Mouse (Mus musculus) hindbrain, embryonic 13.5 days (tissue): ENCODE measurements around the gene Pcolce2. TPM values are rescaled to one million over a fixed set of nuclear protein-coding genes. Genes with fewer than 3 reads are reported as not detected.
"Not testable (repeated sequence)": the region's sequence is repeated elsewhere in the genome, so short reads cannot be mapped to it uniquely, and the experiment has no call there.

Experiments
- ATAC-seq: fragments of 200-750 bp; cut with Nextera tagmentation; 2 replicates; pipeline ENCODE4 v1.8.0; 2017; ENCODE audit warnings: moderate TSS enrichment; ENCODE audit not compliant: low FRiP score
- H3K27ac ChIP-seq: fragments of 300-500 bp; sonication (generic); 2 replicates; pipeline ENCODE4 v1.5.1; 2015; ENCODE audit warnings: inconsistent platforms, mild to moderate bottlenecking, moderate library complexity
- H3K27me3 ChIP-seq: fragments of 300-500 bp; sonication (generic); 2 replicates; pipeline ENCODE4 v1.6.1; 2015; ENCODE audit warnings: mild to moderate bottlenecking, inconsistent platforms
- H3K36me3 ChIP-seq: fragments of 300-500 bp; sonication (generic); 2 replicates; pipeline ENCODE4 v1.6.1; 2015; ENCODE audit warnings: mild to moderate bottlenecking, inconsistent platforms
- H3K4me1 ChIP-seq: fragments of 300-500 bp; sonication (generic); replicated peaks from 2 replicates; pipeline ENCODE4 v1.6.1; 2015; ENCODE audit warnings: inconsistent platforms
- H3K4me2 ChIP-seq: fragments of 300-500 bp; sonication (generic); 2 replicates; pipeline ENCODE4 v1.6.1; 2015; ENCODE audit warnings: inconsistent platforms, mild to moderate bottlenecking, moderate library complexity
- H3K4me3 ChIP-seq: fragments of 300-500 bp; sonication (generic); 2 replicates; pipeline ENCODE4 v1.5.1; 2015; ENCODE audit warnings: mild to moderate bottlenecking, inconsistent platforms
- H3K9ac ChIP-seq: fragments of 300-500 bp; sonication (generic); 2 replicates; pipeline ENCODE4 v1.6.1; 2015; ENCODE audit warnings: mild to moderate bottlenecking, inconsistent platforms
- H3K9me3 ChIP-seq: fragments of 300-500 bp; sonication (generic); 2 replicates; pipeline ENCODE4 v1.6.1; 2016; ENCODE audit warnings: inconsistent platforms
- WGBS: fragments of 180-500 bp; shearing (Covaris S2); methylation state at CpG from one replicate; pipeline ENCODE4 v1.1.7; 2015; 5-methylcytosine and 5-hydroxymethylcytosine counted together
- polyA plus RNA-seq: library from polyadenylated mRNA; unstranded; fragments of >200 nt; fragmentation: Nextera tagmentation; extraction: Ambion mirVana; gene quantifications from 2 replicates; pipeline ENCODE4 v1.2.1, GENCODE M21; 2015

Gene Pcolce2
- polyA plus RNA-seq, 1 experiment from 2014 or later = 3.6 TPM

DNA sequence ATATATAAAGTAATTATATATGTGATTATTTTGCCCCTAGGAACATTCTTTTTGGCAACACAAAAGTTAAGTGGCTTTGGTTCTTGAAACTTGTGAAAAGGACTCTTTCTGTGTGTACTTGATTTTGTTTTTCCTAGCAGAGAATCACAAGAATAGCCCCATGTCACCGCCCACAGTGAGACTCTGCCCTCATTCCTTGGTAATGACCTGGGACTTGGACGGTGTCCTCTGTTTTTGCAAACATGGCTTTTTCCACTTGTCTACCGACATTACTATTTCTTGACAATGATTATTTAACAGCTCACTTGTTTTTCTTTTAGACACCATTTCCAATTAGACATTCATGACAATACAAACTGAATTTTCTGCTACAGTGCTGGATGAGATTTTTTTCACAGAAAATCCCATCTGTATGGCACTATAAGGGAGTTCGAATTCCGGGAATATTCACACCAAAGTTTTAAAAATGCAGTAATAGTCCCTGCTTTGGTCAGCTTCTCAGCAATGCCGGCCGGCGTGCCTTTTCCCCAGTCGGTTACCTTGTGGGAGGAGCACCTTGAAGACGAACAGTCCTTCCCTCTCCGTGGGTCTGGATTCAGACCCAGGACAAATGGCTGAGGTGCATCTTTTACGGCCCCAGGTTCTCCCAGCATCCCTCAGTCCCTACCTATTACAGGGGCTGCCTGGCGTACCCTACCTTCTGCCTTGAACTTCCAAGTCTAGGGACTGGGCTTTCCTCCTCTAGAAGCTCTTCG is 22.4 kb upstream of the Pcolce2 start:
- WGBS = 79% methylated on average over 14 of the region's 14 CpGs
- Histone ChIP-seq H3K27me3 (no peaks in the 10 kb centered on the region), H3K4me2 (no peak overlapping the region), H3K9ac (no peak overlapping the region), H3K36me3 (no peaks in the 10 kb centered on the region), H3K4me3 (no peak overlapping the region), H3K4me1 (peaks cover 5% of the 10 kb centered on the region; the same call in 1 of the 2 replicates), H3K9me3 (no peaks in the 10 kb centered on the region), H3K27ac (no peak overlapping the region)
- ATAC-seq = no peak

DNA sequence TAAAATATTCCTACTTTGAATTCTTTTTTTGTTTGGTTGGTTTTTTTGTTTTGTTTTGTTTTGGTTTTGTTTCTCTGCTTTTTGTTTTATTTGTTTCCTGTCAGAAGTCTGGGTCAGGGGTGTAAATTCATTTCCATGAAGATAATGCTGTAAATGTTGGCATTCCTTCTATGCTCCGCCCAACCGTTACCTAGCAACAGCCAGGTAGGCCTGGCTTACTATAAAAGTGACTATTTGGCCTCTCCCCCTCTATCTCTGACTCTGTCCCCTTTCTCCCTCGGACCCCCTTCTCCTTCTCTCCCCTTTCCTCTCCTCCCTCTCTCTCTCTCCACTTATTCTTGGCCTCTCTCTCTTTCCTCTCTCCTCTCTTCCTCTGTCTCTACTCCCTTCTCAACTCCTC is 21.4 kb upstream of the Pcolce2 start:
- H3K27me3 ChIP-seq = no peaks in the 10 kb centered on the region
- H3K9ac ChIP-seq = no peak overlapping the region
- H3K4me1 ChIP-seq = peaks cover 5% of the 10 kb centered on the region; the same call in 1 of the 2 replicates
- no peak overlapping the region for H3K4me3 ChIP-seq
- H3K27ac ChIP-seq = no peak overlapping the region
- no peaks in the 10 kb centered on the region for H3K9me3 ChIP-seq
- no peaks in the 10 kb centered on the region for H3K36me3 ChIP-seq
- no peak for ATAC-seq
- 81% methylated on average over 3 of the region's 3 CpGs for WGBS
- no peak overlapping the region for H3K4me2 ChIP-seq

DNA sequence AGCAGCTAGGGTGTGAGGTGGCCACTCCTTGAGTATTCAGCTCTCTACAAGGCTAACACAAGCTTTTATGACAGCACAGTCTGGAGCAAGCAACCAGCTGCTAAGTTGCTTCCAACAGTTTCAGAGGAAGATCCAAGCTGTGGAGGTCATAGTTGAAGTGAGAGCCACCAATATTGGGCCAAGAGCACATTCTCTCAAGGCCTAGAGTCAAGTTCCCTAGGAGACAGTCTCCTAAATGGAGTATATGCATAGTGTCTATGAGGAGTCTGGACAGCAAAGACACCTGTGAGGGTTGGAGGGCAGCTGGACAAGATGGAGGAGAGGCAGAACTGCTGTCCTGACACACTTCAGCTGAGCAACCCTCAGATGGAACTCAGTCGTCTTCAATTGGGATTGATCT is 18.8 kb upstream of the Pcolce2 start:
- Histone ChIP-seq H3K36me3 (no peaks in the 10 kb centered on the region), H3K9ac (no peak overlapping the region), H3K4me3 (no peak overlapping the region), H3K9me3 (no peaks in the 10 kb centered on the region), H3K4me1 (no peaks in the 10 kb centered on the region), H3K27me3 (no peaks in the 10 kb centered on the region), H3K27ac (no peak overlapping the region), H3K4me2 (no peak overlapping the region)
- ATAC-seq = no peak
- WGBS = 76% methylated on average over 1 of the region's 1 CpGs

- Histone ChIP-seq H3K9me3 (no peaks in the 10 kb centered on the region; the same call in 1 of the 2 replicates), H3K4me2 (no peak overlapping the region), H3K9ac (no peak overlapping the region), H3K4me3 (no peak overlapping the region), H3K27ac (no peak overlapping the region), H3K4me1 (no peaks in the 10 kb centered on the region), H3K27me3 (no peaks in the 10 kb centered on the region), H3K36me3 (no peaks in the 10 kb centered on the region)
- 87% methylated on average over 3 of the region's 3 CpGs for WGBS
- ATAC-seq = no peak
Observed at GRCm38 (mm10) chr9:95624072-95624471, 13.3 kb upstream of the Pcolce2 start.

DNA sequence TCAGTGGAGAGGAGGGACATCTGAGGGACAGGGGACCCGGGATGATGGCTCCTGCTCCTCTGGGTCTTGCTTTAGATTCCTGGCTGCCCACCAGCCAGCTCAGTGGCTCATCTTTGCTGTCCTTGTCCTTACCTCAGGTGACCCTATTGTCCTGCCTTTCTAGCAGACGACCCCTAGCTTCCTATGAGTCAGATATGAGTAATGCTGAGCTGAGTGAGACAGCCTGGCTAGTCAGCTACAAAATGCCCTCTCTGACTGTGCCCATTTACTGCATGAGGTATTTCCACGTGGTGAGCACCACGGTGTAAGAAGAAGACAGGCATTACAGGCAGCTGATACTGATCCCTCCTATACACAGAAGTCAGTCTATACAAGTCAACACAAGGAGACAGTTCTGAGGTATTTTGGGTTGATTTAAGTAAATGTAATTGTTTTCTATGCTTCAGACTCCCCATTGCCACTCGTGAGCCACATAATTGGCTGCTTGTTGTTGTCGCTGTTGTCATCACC is 8.9 kb upstream of the Pcolce2 start:
- H3K36me3 ChIP-seq = no peaks in the 10 kb centered on the region
- H3K9ac ChIP-seq = no peak overlapping the region
- ATAC-seq = no peak
- H3K4me3 ChIP-seq = no peak overlapping the region
- no peak overlapping the region for H3K4me2 ChIP-seq
- no peaks in the 10 kb centered on the region; the same call in 1 of the 2 replicates for H3K9me3 ChIP-seq
- H3K27me3 ChIP-seq = no peaks in the 10 kb centered on the region
- H3K27ac ChIP-seq = no peak overlapping the region
- H3K4me1 ChIP-seq = no peaks in the 10 kb centered on the region
- WGBS = 85% methylated on average over 6 of the region's 6 CpGs

DNA sequence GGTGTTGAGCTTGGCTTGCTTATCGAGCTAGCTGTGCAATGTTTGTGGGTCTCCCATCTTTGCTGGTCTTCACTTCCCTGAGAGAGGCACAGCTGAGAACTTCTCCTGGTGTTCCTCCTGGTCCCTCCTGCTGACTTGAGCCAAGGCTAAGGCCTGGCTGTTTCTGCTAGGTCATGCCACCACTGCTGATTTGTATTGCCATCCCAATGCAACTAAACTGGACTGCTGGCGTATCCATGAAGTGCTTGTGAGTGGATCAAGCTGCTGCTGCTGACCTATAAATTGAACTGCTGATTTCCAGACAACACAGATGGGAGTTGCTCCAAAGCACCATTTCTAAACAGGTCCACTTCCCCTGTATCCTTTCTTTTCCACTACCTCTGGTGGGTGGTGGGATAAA is 7.8 kb upstream of the Pcolce2 start:
- 88% methylated on average over 2 of the region's 2 CpGs for WGBS
- H3K27me3 ChIP-seq, H3K9me3 ChIP-seq, H3K4me2 ChIP-seq, H3K4me3 ChIP-seq, ATAC-seq, H3K27ac ChIP-seq, H3K4me1 ChIP-seq, H3K36me3 ChIP-seq, H3K9ac ChIP-seq: not testable (repeated sequence)

GRCm38 (mm10) chr9:95636395-95636794 is 1.0 kb upstream of the Pcolce2 start:
- ATAC-seq = no peak
- peak overlapping the region; percentile 81; the same call in 1 of the 2 replicates for H3K4me3 ChIP-seq
- peaks cover 8% of the 10 kb centered on the region; the same call in 1 of the 2 replicates for H3K4me1 ChIP-seq
- WGBS = 66% methylated on average over 4 of the region's 4 CpGs
- H3K9me3 ChIP-seq = no peaks in the 10 kb centered on the region
- H3K36me3 ChIP-seq = no peaks in the 10 kb centered on the region
- no peak overlapping the region for H3K9ac ChIP-seq
- peaks cover 19% of the 10 kb centered on the region for H3K27me3 ChIP-seq
- H3K4me2 ChIP-seq = peak overlapping the region; percentile 97
- H3K27ac ChIP-seq = no peak overlapping the region

DNA sequence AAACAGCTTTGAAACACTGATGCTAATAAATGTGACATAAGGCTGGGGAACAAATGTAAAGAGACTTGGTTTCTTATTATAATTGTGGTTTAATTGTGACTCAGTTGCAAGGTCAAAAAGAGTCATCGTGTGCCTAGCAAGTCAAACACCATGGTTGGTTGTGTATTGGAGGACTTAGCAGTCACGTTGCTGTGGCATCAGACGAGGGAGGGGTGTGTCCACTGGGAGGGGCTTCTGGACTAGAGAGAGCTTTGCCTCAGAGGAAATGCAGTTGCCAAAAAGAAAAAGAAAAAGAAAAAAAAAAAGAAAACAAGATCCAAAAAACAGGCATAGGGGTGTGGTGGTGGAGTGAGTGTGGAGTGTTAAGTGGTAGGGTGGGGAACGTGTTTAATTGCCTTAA is 2.5 kb downstream of the Pcolce2 start:
- Histone ChIP-seq H3K27me3 (peaks cover 18% of the 10 kb centered on the region), H3K4me3 (no peak overlapping the region), H3K27ac (no peak overlapping the region), H3K4me2 (no peak overlapping the region), H3K4me1 (peaks cover 8% of the 10 kb centered on the region; the same call in 1 of the 2 replicates), H3K9ac (no peak overlapping the region), H3K36me3 (no peaks in the 10 kb centered on the region), H3K9me3 (no peaks in the 10 kb centered on the region)
- no peak for ATAC-seq
- 47% methylated on average over 4 of the region's 4 CpGs for WGBS

- Histone ChIP-seq H3K4me2 (no peak overlapping the region), H3K27me3 (no peaks in the 10 kb centered on the region), H3K36me3 (no peaks in the 10 kb centered on the region), H3K27ac (no peak overlapping the region), H3K4me1 (no peaks in the 10 kb centered on the region), H3K9ac (no peak overlapping the region), H3K4me3 (no peak overlapping the region), H3K9me3 (no peaks in the 10 kb centered on the region)
- 96% methylated on average over 8 of the region's 8 CpGs for WGBS
- no peak for ATAC-seq
Observed at GRCm38 (mm10) chr9:95645926-95646325, 8.5 kb downstream of the Pcolce2 start.

DNA sequence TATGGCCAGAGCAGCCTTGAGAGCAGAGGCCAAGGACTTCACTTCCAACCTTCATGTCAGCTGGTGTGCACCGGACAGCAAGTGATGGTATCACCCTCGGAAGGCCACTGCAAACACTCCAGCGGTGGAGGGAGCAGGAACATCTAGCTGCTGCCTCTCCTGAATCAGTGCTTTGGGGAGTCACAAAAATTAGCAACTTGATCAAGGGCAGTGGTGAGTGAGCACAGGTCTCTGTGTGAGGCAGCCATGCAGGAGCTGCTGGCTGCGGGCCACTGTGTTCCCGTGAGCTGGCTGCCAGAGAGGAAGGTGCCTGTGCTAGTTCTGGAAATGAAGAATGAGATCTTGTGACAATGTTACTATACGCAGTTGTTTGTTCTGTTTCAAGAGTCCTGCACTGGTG is 16.0 kb downstream of the Pcolce2 start:
- no peak overlapping the region for H3K9ac ChIP-seq
- 96% methylated on average over 6 of the region's 6 CpGs for WGBS
- no peaks in the 10 kb centered on the region for H3K27me3 ChIP-seq
- no peaks in the 10 kb centered on the region for H3K9me3 ChIP-seq
- no peak for ATAC-seq
- H3K27ac ChIP-seq = no peak overlapping the region
- H3K4me2 ChIP-seq = no peak overlapping the region
- no peaks in the 10 kb centered on the region for H3K36me3 ChIP-seq
- no peaks in the 10 kb centered on the region for H3K4me1 ChIP-seq
- H3K4me3 ChIP-seq = no peak overlapping the region

GRCm38 (mm10) chr9:95654356-95654755 is 17.0 kb downstream of the Pcolce2 start:
- H3K4me1 ChIP-seq = no peaks in the 10 kb centered on the region
- no peak overlapping the region for H3K27ac ChIP-seq
- no peak overlapping the region for H3K9ac ChIP-seq
- no peak overlapping the region for H3K4me2 ChIP-seq
- no peaks in the 10 kb centered on the region for H3K27me3 ChIP-seq
- WGBS = 95% methylated on average over 5 of the region's 5 CpGs
- no peaks in the 10 kb centered on the region for H3K9me3 ChIP-seq
- H3K36me3 ChIP-seq = no peaks in the 10 kb centered on the region
- H3K4me3 ChIP-seq = no peak overlapping the region
- ATAC-seq = no peak

GRCm38 (mm10) chr9:95657941-95658340 is 20.5 kb downstream of the Pcolce2 start:
- WGBS = 93% methylated on average over 2 of the region's 2 CpGs
- no peak for ATAC-seq
- H3K4me3 ChIP-seq = no peak overlapping the region
- H3K27me3 ChIP-seq = no peaks in the 10 kb centered on the region
- H3K4me1 ChIP-seq = no peaks in the 10 kb centered on the region
- no peak overlapping the region for H3K9ac ChIP-seq
- no peak overlapping the region for H3K4me2 ChIP-seq
- no peaks in the 10 kb centered on the region for H3K36me3 ChIP-seq
- H3K27ac ChIP-seq = no peak overlapping the region
- no peaks in the 10 kb centered on the region for H3K9me3 ChIP-seq
